Mouse (Mus musculus): ENCODE results near the gene Galntl6. TPM values are rescaled to one million over a fixed set of nuclear protein-coding genes. Genes with fewer than 3 reads are reported as not detected.

Gene Galntl6
- polyA plus RNA-seq, 1 experiment from 2014 or later, result 0.08 TPM

GRCm38 (mm10) chr8:58604751-58605150 lies 307.7 kb downstream of the Galntl6 start:
- no peak overlapping the region for H3K4me3 ChIP-seq
- ATAC-seq (replicated peaks; ENCODE audit: insufficient number of reproducible peaks, insufficient read depth, low FRiP score, low read depth), result no peak
- no peak overlapping the region for H3K27ac ChIP-seq
- no peak overlapping the region for H3K4me2 ChIP-seq
- H3K9me3 ChIP-seq (replicated peaks), result no peaks in the 10 kb centered on the region
- H3K36me3 ChIP-seq, result no peaks in the 10 kb centered on the region
- no peaks in the 10 kb centered on the region for H3K4me1 ChIP-seq (replicated peaks)
- no peak overlapping the region for H3K9ac ChIP-seq
- 72% methylated on average over 4 of the region's 4 CpGs for WGBS
- H3K27me3 ChIP-seq, result no peaks in the 10 kb centered on the region

GRCm38 (mm10) chr8:58597834-58598233 lies 314.6 kb downstream of the Galntl6 start:
- Histone ChIP-seq H3K9ac (no peak overlapping the region), H3K27ac (no peak overlapping the region), H3K9me3 (replicated peaks) (no peaks in the 10 kb centered on the region), H3K4me2 (no peak overlapping the region), H3K4me1 (replicated peaks) (no peaks in the 10 kb centered on the region), H3K27me3 (no peaks in the 10 kb centered on the region), H3K4me3 (no peak overlapping the region), H3K36me3 (no peaks in the 10 kb centered on the region)
- WGBS, result 75% methylated on average over 6 of the region's 6 CpGs
- ATAC-seq (replicated peaks; ENCODE audit: insufficient number of reproducible peaks, insufficient read depth, low FRiP score, low read depth), result no peak

- Histone ChIP-seq H3K27me3 (no peaks in the 10 kb centered on the region), H3K9me3 (replicated peaks) (no peaks in the 10 kb centered on the region), H3K4me1 (replicated peaks) (no peaks in the 10 kb centered on the region; the same call in 1 of the 2 replicates), H3K36me3 (no peaks in the 10 kb centered on the region), H3K4me2 (no peak overlapping the region), H3K27ac (no peak overlapping the region), H3K9ac (no peak overlapping the region), H3K4me3 (no peak overlapping the region)
- no peak for ATAC-seq (replicated peaks; ENCODE audit: insufficient number of reproducible peaks, insufficient read depth, low FRiP score, low read depth)
- WGBS, result 75% methylated on average over 1 of the region's 1 CpGs
These were observed 337.1 kb downstream of the Galntl6 start for GRCm38 (mm10) chr8:58575346-58575745.

- H3K4me1 ChIP-seq (replicated peaks), result no peaks in the 10 kb centered on the region; the same call in 1 of the 2 replicates
- 55% methylated on average over 2 of the region's 2 CpGs for WGBS
- H3K4me3 ChIP-seq, result no peak overlapping the region
- no peaks in the 10 kb centered on the region for H3K36me3 ChIP-seq
- H3K4me2 ChIP-seq, result no peak overlapping the region
- H3K27ac ChIP-seq, result no peak overlapping the region
- no peaks in the 10 kb centered on the region for H3K27me3 ChIP-seq
- ATAC-seq (replicated peaks; ENCODE audit: insufficient number of reproducible peaks, insufficient read depth, low FRiP score, low read depth), result no peak
- H3K9ac ChIP-seq, result no peak overlapping the region
- H3K9me3 ChIP-seq (replicated peaks), result no peaks in the 10 kb centered on the region
These were observed 344.4 kb downstream of the Galntl6 start for GRCm38 (mm10) chr8:58568086-58568485.

GRCm38 (mm10) chr8:58566115-58566514 lies 346.3 kb downstream of the Galntl6 start:
- H3K27ac ChIP-seq, result no peak overlapping the region
- 50% methylated on average over 2 of the region's 2 CpGs for WGBS

GRCm38 (mm10) chr8:58535781-58536180 lies 376.7 kb downstream of the Galntl6 start:
- 82% methylated on average over 2 of the region's 2 CpGs for WGBS
- ATAC-seq (replicated peaks; ENCODE audit: insufficient number of reproducible peaks, insufficient read depth, low FRiP score, low read depth), result no peak

More at GRCm38 (mm10) chr8:58566115-58566514, 346.3 kb downstream of the Galntl6 start:
- Histone ChIP-seq H3K9ac (no peak overlapping the region), H3K36me3 (no peaks in the 10 kb centered on the region), H3K4me3 (no peak overlapping the region), H3K27me3 (no peaks in the 10 kb centered on the region), H3K4me1 (replicated peaks) (no peaks in the 10 kb centered on the region; the same call in 1 of the 2 replicates), H3K4me2 (no peak overlapping the region), H3K9me3 (replicated peaks) (no peaks in the 10 kb centered on the region)
- no peak for ATAC-seq (replicated peaks; ENCODE audit: insufficient number of reproducible peaks, insufficient read depth, low FRiP score, low read depth)

GRCm38 (mm10) chr8:58534631-58535030 lies 377.8 kb downstream of the Galntl6 start:
- no peak overlapping the region for H3K4me3 ChIP-seq
- no peaks in the 10 kb centered on the region for H3K4me1 ChIP-seq (replicated peaks)
- ATAC-seq (replicated peaks; ENCODE audit: insufficient number of reproducible peaks, insufficient read depth, low FRiP score, low read depth), result no peak
- H3K9me3 ChIP-seq (replicated peaks), result no peaks in the 10 kb centered on the region
- no peaks in the 10 kb centered on the region for H3K36me3 ChIP-seq
- H3K27me3 ChIP-seq, result no peaks in the 10 kb centered on the region
- no peak overlapping the region for H3K9ac ChIP-seq
- no peak overlapping the region for H3K27ac ChIP-seq
- no peak overlapping the region for H3K4me2 ChIP-seq

More at GRCm38 (mm10) chr8:58535781-58536180, 376.7 kb downstream of the Galntl6 start:
- H3K27ac ChIP-seq, result no peak overlapping the region
- no peak overlapping the region for H3K4me2 ChIP-seq
- no peaks in the 10 kb centered on the region for H3K4me1 ChIP-seq (replicated peaks)
- no peaks in the 10 kb centered on the region for H3K36me3 ChIP-seq
- no peak overlapping the region for H3K4me3 ChIP-seq
- H3K9ac ChIP-seq, result no peak overlapping the region
- H3K27me3 ChIP-seq, result no peaks in the 10 kb centered on the region
- no peaks in the 10 kb centered on the region for H3K9me3 ChIP-seq (replicated peaks)

GRCm38 (mm10) chr8:58523443-58523842 lies 389.0 kb downstream of the Galntl6 start:
- Histone ChIP-seq H3K9ac (no peak overlapping the region), H3K27me3 (no peaks in the 10 kb centered on the region), H3K9me3 (replicated peaks) (no peaks in the 10 kb centered on the region), H3K36me3 (no peaks in the 10 kb centered on the region), H3K27ac (no peak overlapping the region), H3K4me1 (replicated peaks) (no peaks in the 10 kb centered on the region), H3K4me2 (no peak overlapping the region), H3K4me3 (no peak overlapping the region)
- no peak for ATAC-seq (replicated peaks; ENCODE audit: insufficient number of reproducible peaks, insufficient read depth, low FRiP score, low read depth)
- 27% methylated on average over 1 of the region's 1 CpGs for WGBS

- Histone ChIP-seq H3K36me3 (no peaks in the 10 kb centered on the region), H3K4me1 (replicated peaks) (no peaks in the 10 kb centered on the region), H3K27ac (no peak overlapping the region), H3K27me3 (no peaks in the 10 kb centered on the region), H3K9ac (no peak overlapping the region), H3K4me2 (no peak overlapping the region), H3K9me3 (replicated peaks) (no peaks in the 10 kb centered on the region), H3K4me3 (no peak overlapping the region)
- ATAC-seq (replicated peaks; ENCODE audit: insufficient number of reproducible peaks, insufficient read depth, low FRiP score, low read depth), result no peak
These were observed 390.5 kb downstream of the Galntl6 start for GRCm38 (mm10) chr8:58521932-58522331.

GRCm38 (mm10) chr8:58510516-58510915 lies 401.9 kb downstream of the Galntl6 start:
- H3K4me2 ChIP-seq, result no peak overlapping the region
- no peak overlapping the region for H3K27ac ChIP-seq
- no peak overlapping the region for H3K4me3 ChIP-seq
- no peaks in the 10 kb centered on the region for H3K36me3 ChIP-seq
- H3K27me3 ChIP-seq, result no peaks in the 10 kb centered on the region
- H3K9ac ChIP-seq, result no peak overlapping the region
- no peak for ATAC-seq (replicated peaks; ENCODE audit: insufficient number of reproducible peaks, insufficient read depth, low FRiP score, low read depth)
- H3K9me3 ChIP-seq (replicated peaks), result no peaks in the 10 kb centered on the region
- no peaks in the 10 kb centered on the region for H3K4me1 ChIP-seq (replicated peaks)

GRCm38 (mm10) chr8:58509051-58509450 lies 403.4 kb downstream of the Galntl6 start:
- Histone ChIP-seq H3K27ac (no peak overlapping the region), H3K9ac (no peak overlapping the region), H3K4me2 (no peak overlapping the region), H3K9me3 (replicated peaks) (no peaks in the 10 kb centered on the region), H3K4me3 (no peak overlapping the region), H3K4me1 (replicated peaks) (no peaks in the 10 kb centered on the region), H3K27me3 (no peaks in the 10 kb centered on the region), H3K36me3 (no peaks in the 10 kb centered on the region)
- no peak for ATAC-seq (replicated peaks; ENCODE audit: insufficient number of reproducible peaks, insufficient read depth, low FRiP score, low read depth)
- 80% methylated on average over 1 of the region's 1 CpGs for WGBS

GRCm38 (mm10) chr8:58487099-58487498 lies 425.3 kb downstream of the Galntl6 start:
- no peak overlapping the region for H3K4me3 ChIP-seq
- H3K4me2 ChIP-seq, result no peak overlapping the region
- no peak overlapping the region for H3K9ac ChIP-seq
- 62% methylated on average over 4 of the region's 4 CpGs for WGBS
- H3K27ac ChIP-seq, result no peak overlapping the region
- no peaks in the 10 kb centered on the region for H3K36me3 ChIP-seq
- H3K9me3 ChIP-seq (replicated peaks), result no peaks in the 10 kb centered on the region
- ATAC-seq (replicated peaks; ENCODE audit: insufficient number of reproducible peaks, insufficient read depth, low FRiP score, low read depth), result no peak
- H3K4me1 ChIP-seq (replicated peaks), result no peaks in the 10 kb centered on the region
- H3K27me3 ChIP-seq, result no peaks in the 10 kb centered on the region
